Mouse (Mus musculus) kidney, postnatal 0 days (tissue): Measurements from ENCODE around the gene Lcn11. TPM values are rescaled to one million over a fixed set of nuclear protein-coding genes. Genes with fewer than 3 reads are reported as not detected.

Experiments used
- ATAC-seq: fragments of 200-750 bp; cut with Nextera tagmentation; replicated peaks from 2 replicates; pipeline ENCODE4 v1.8.0; 2017; ENCODE audit warnings: low read depth, moderate number of reproducible peaks, moderate TSS enrichment, moderate library complexity; ENCODE audit not compliant: low FRiP score
- DNase-seq: peaks from one replicate; pipeline ENCODE4 v3.0.0-alpha.2; 2016; ENCODE audit warnings: low spot score
- H3K27ac ChIP-seq: fragments of 300-500 bp; sonication (generic); 2 replicates; pipeline ENCODE4 v1.5.1; 2014; ENCODE audit warnings: mild to moderate bottlenecking
- H3K27me3 ChIP-seq: fragments of 300-500 bp; sonication (generic); 2 replicates; pipeline ENCODE4 v1.6.1; 2014; ENCODE audit warnings: low read length, mixed read lengths; ENCODE audit not compliant: insufficient read depth
- H3K36me3 ChIP-seq: fragments of 300-500 bp; sonication (generic); 2 replicates; pipeline ENCODE4 v1.6.1; 2014; ENCODE audit warnings: low read length, mixed read lengths; ENCODE audit not compliant: insufficient read depth
- H3K4me1 ChIP-seq: fragments of 300-500 bp; sonication (generic); replicated peaks from 2 replicates; pipeline ENCODE4 v1.6.1; 2014; ENCODE audit warnings: antibody characterized with exemption, low read length, mixed read lengths; ENCODE audit not compliant: insufficient read depth
- H3K4me2 ChIP-seq: fragments of 300-500 bp; sonication (generic); 2 replicates; pipeline ENCODE4 v1.6.1; 2014; ENCODE audit warnings: mild to moderate bottlenecking, low read length, moderate library complexity, mixed read lengths
- H3K4me3 ChIP-seq: fragments of 300-500 bp; sonication (generic); replicated peaks from 2 replicates; pipeline ENCODE4 v1.5.1; 2014; ENCODE audit warnings: low read depth, low read length
- H3K9ac ChIP-seq: fragments of 300-500 bp; sonication (generic); 2 replicates; pipeline ENCODE4 v1.6.1; 2014; ENCODE audit warnings: low read depth, low read length
- H3K9me3 ChIP-seq: fragments of 300-500 bp; sonication (generic); replicated peaks from 2 replicates; pipeline ENCODE4 v1.6.1; 2016; ENCODE audit warnings: low read length, inconsistent platforms, mixed read lengths
- CTCF ChIP-seq: IDR thresholded peaks from 2 replicates; pipeline ENCODE4 v1.5.1; 2016; ENCODE audit warnings: antibody characterized with exemption, low read depth, mild to moderate bottlenecking, moderate library complexity
- WGBS: fragments of 180-500 bp; shearing (Covaris S2); extraction: QIAGEN DNeasy Blood & Tissue Kit; methylation state at CpG from one replicate; pipeline ENCODE4 v1.1.7; 2014; 5-methylcytosine and 5-hydroxymethylcytosine counted together
- polyA plus RNA-seq: library from polyadenylated mRNA; unstranded; fragments of >200 nt; fragmentation: Nextera tagmentation; extraction: Ambion mirVana; gene quantifications from 2 replicates; pipeline ENCODE4 v1.2.1, GENCODE M21; 2015

Gene Lcn11
- polyA plus RNA-seq, 1 experiment from 2014 or later: not detected

DNA sequence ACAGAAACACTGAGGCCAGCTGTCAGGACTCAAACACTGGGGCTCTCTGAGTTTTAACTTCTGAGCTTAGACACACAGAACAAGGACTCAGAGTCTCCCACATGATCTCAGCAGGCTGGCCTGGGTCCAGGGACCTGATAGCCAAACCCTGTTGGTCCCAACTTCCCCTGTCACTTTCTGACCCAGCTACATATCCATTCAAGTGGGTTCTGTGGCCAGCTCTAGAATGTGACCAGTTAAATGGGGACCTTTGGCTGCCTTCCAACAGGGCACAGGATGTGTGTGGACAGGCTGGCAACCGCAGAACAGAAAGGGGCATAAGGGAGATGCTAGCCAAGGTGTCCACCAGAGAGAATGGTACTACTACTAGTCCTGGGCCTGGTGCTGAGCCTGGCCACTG lies 46.0 kb downstream of the Lcn11 start, which contains the start of gene Lcn9:
TSS of gene Lcn9 (plus strand) at position 348 of the 400 bp plus-strand sequence.
- Histone ChIP-seq H3K9me3 (no peaks in the 10 kb centered on the region), H3K27me3 (no peaks in the 10 kb centered on the region), H3K9ac (no peak within 1 kb of the TSS), H3K4me3 (no peak within 1 kb of the TSS), H3K4me2 (no peak within 1 kb of the TSS), H3K36me3 (no peaks in the 10 kb centered on the region), H3K4me1 (no peaks in the 10 kb centered on the region), H3K27ac (no peak within 1 kb of the TSS)
- DNase-seq (no peak), ATAC-seq (no peak)
- TF ChIP-seq CTCF: no peak
- 75% methylated on average over 1 of the region's 1 CpGs for WGBS

DNA sequence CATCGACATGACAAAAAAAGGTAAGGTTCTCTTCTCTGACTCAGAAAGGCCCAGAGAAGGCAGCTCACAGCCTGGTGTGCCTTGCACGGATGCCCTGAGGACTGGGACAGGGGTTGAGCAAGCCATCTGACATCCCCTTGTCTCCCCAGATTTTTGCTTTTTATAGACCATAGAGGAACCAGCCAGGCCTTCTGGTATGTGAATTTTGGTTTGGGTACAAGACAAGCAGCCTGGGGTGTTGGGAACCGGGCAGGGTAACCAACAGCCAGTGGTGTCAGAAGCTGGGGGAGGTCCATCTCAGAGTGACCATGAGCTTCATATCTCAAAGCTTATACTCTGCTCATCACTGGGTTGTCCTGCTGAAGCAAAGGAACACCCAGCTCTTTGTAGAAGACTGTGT lies 47.9 kb downstream of the Lcn11 start:
- Histone ChIP-seq H3K4me2 (no peak overlapping the region), H3K27ac (no peak overlapping the region), H3K9ac (no peak overlapping the region), H3K4me1 (no peaks in the 10 kb centered on the region), H3K9me3 (no peaks in the 10 kb centered on the region), H3K36me3 (no peaks in the 10 kb centered on the region), H3K4me3 (no peak overlapping the region), H3K27me3 (no peaks in the 10 kb centered on the region)
- no peak for TF ChIP-seq CTCF
- WGBS: 90% methylated on average over 3 of the region's 3 CpGs
- no peak for ATAC-seq
- DNase-seq: no peak

- Histone ChIP-seq H3K4me3 (no peak overlapping the region), H3K4me2 (no peak overlapping the region), H3K27me3 (no peaks in the 10 kb centered on the region), H3K36me3 (no peaks in the 10 kb centered on the region), H3K4me1 (no peaks in the 10 kb centered on the region), H3K9me3 (no peaks in the 10 kb centered on the region), H3K9ac (no peak overlapping the region), H3K27ac (no peak overlapping the region)
- ATAC-seq: no peak
- TF ChIP-seq CTCF: no peak
- 76% methylated on average over 8 of the region's 8 CpGs for WGBS
- no peak for DNase-seq
These were observed 51.6 kb downstream of the Lcn11 start for GRCm38 (mm10) chr2:25828344-25828947.

Other genes starting within 250 kb of the Lcn11 start
- 24.4 and 28.1 TPM in 2 replicates for gene Traf2, start 230.1 kb upstream of the Lcn11 start, polyA plus RNA-seq
- gene Edf1, start 219.2 kb upstream of the Lcn11 start, polyA plus RNA-seq: 351 and 379 TPM in 2 replicates
- 0.59 and 0.85 TPM in 2 replicates for gene Mamdc4, start 202.2 kb upstream of the Lcn11 start, polyA plus RNA-seq
- 197 TPM in 2 replicates for gene Phpt1, start 201.8 kb upstream of the Lcn11 start, polyA plus RNA-seq
- gene Ajm1, start 195.3 kb upstream of the Lcn11 start, polyA plus RNA-seq: 0.15 and 0.16 TPM in 2 replicates
- gene Rabl6, start 168.5 kb upstream of the Lcn11 start, polyA plus RNA-seq: 45.6 and 56.9 TPM in 2 replicates
- 0.32 and 0.34 TPM in 2 replicates for gene Ccdc183, start 159.3 kb upstream of the Lcn11 start, polyA plus RNA-seq
- gene Tmem141, start 155.0 kb upstream of the Lcn11 start, polyA plus RNA-seq: 41.7 and 43.8 TPM in 2 replicates
- 1.7 and 2.2 TPM in 2 replicates for gene Fcna, start 149.0 kb upstream of the Lcn11 start, polyA plus RNA-seq
- not detected in 2 replicates for gene Lcn8, start 123.9 kb upstream of the Lcn11 start, polyA plus RNA-seq
- not detected in 2 replicates for gene Lcn5, start 119.1 kb upstream of the Lcn11 start, polyA plus RNA-seq
- not detected in 2 replicates for gene Lcn6, start 100.2 kb upstream of the Lcn11 start, polyA plus RNA-seq
- not detected in 2 replicates for gene Lcn10, start 94.3 kb upstream of the Lcn11 start, polyA plus RNA-seq
- 0.37 TPM in 1 of 2 replicates, not detected in the other for gene Obp2a, start 77.0 kb upstream of the Lcn11 start, polyA plus RNA-seq
- 94.1 and 94.6 TPM in 2 replicates for gene Bmyc, start 70.3 kb upstream of the Lcn11 start, polyA plus RNA-seq
- gene Obp2b, start 40.0 kb upstream of the Lcn11 start, polyA plus RNA-seq: not detected in 2 replicates
- gene Lcn3, start 11.4 kb upstream of the Lcn11 start, polyA plus RNA-seq: not detected in 2 replicates
- gene Gm13539, start 5.2 kb downstream of the Lcn11 start, polyA plus RNA-seq: not detected in 2 replicates
- not detected in 2 replicates for gene Glt6d1, start 38.8 kb downstream of the Lcn11 start, polyA plus RNA-seq
- not detected in 2 replicates for gene Lcn9, start 46.1 kb downstream of the Lcn11 start, polyA plus RNA-seq
- not detected in 2 replicates for gene Sohlh1, start 70.2 kb downstream of the Lcn11 start, polyA plus RNA-seq
- 0.18 and 0.24 TPM in 2 replicates for gene Kcnt1, start 86.7 kb downstream of the Lcn11 start, polyA plus RNA-seq
- gene Camsap1, start 206.3 kb downstream of the Lcn11 start, polyA plus RNA-seq: 9.1 and 14.2 TPM in 2 replicates
- 77.2 and 82.3 TPM in 2 replicates for gene Ubac1, start 244.7 kb downstream of the Lcn11 start, polyA plus RNA-seq